Comparison of ENCODE assay signal across 8 mouse cellular contexts in the genomic region with DNA sequence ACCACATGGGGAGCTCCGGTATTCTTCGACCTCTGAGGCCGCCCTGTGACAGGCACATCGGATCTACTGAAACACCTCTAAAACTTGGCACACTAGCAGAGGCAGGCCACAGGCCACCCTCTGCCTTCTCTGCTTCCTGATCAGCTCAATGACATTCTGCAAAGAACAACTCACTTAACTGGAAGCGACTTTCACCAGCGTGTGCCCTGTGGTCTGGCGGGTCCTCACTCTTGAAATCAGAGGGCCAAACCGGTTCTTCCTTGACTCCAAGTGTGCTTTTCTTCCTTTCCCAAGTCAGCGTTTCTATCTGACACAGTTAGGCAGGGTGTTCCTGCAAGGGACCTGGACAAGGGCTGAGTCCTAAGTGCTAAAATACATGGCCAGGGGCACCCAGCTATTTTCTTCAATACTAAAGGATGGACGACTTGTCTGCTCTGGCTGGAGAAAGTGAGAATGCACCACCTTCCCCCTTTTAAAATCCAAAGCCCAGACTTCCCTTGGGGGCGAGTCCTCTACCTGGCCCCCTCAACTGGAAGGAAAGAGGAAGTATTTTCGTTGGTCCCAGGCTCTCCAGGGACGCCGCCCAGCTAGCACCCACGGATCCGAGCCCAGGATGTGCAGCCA. TPM values are rescaled to one million over a fixed set of nuclear protein-coding genes. Genes with fewer than 3 reads are reported as not detected.
DNase-seq lines count a peak whose midpoint lies in the region; ATAC-seq and TF ChIP-seq lines count a peak whose summit lies in the region.

No protein-coding gene starts in this region.

- TF ChIP-seq POLR2A in bone marrow, adult 2 months (IDR thresholded peaks at IDR 0.05; ENCODE audit: borderline replicate concordance, control insufficient read depth, low read depth, low read length) = no peak

- H3K9ac ChIP-seq in heart, embryonic 16.5 days (ENCODE audit: low read length) = peak overlapping the region; percentile 87
- H3K9ac ChIP-seq in liver, embryonic 12.5 days = 0 out of 2 replicates have a peak overlapping the region, but pooled peaks have one; percentile 39
- H3K9ac ChIP-seq in stomach, embryonic 16.5 days (ENCODE audit: low read length) = peak overlapping the region; percentile 83

- peak overlapping the region; percentile 90 for H3K4me2 ChIP-seq in heart, embryonic 16.5 days (ENCODE audit: low read depth, low read length)
- H3K4me2 ChIP-seq in liver, embryonic 12.5 days = peak overlapping the region; percentile 78
- H3K4me2 ChIP-seq in stomach, embryonic 16.5 days (ENCODE audit: low read depth, low read length) = peak overlapping the region; percentile 84

- intact Hi-C loops in heart, postnatal 25 days (cut with DNase I) = no loop called here

- H3K27me3 ChIP-seq in heart, embryonic 16.5 days (ENCODE audit: control insufficient read depth, insufficient read depth, low read length) = no peaks in the 10 kb centered on the region
- H3K27me3 ChIP-seq in liver, embryonic 12.5 days (replicated peaks) = peaks cover 45% of the 10 kb centered on the region
- peaks cover 15% of the 10 kb centered on the region; the same call in 1 of the 2 replicates for H3K27me3 ChIP-seq in stomach, embryonic 16.5 days (ENCODE audit: control insufficient read depth, insufficient read depth, low read length)

- 14% methylated on average over 16 of the region's 16 CpGs for WGBS in heart, embryonic 16.5 days
- 2% methylated on average over 16 of the region's 16 CpGs for WGBS in bone marrow, adult 2 months
- WGBS in liver, embryonic 12.5 days (ENCODE audit: insufficient replicate concordance) = 14% methylated on average over 16 of the region's 16 CpGs
- WGBS in stomach, embryonic 16.5 days = 14% methylated on average over 16 of the region's 16 CpGs

- TF ChIP-seq CTCF in bone marrow, adult 2 months (IDR thresholded peaks at IDR 0.05; ENCODE audit: control insufficient read depth, insufficient read depth, low read length) = no peak

- ATAC-seq in heart, embryonic 16.5 days (replicated peaks; ENCODE audit: extremely low read depth, insufficient read depth, low FRiP score) = peak; percentile 6; the same call in 1 of the 2 replicates
- peak; percentile 10 for ATAC-seq in granulocyte monocyte progenitor cell, adult 5-6 weeks (replicated peaks; ENCODE audit: poor library complexity, severe bottlenecking)
- no peak for ATAC-seq in liver, embryonic 12.5 days
- ATAC-seq in stomach, embryonic 16.5 days (ENCODE audit: insufficient read depth, low FRiP score) = no peak

- H3K36me3 ChIP-seq in heart, embryonic 16.5 days (ENCODE audit: control insufficient read depth, insufficient read depth) = no peaks in the 10 kb centered on the region
- H3K36me3 ChIP-seq in liver, embryonic 12.5 days = no peaks in the 10 kb centered on the region
- H3K36me3 ChIP-seq in stomach, embryonic 16.5 days (ENCODE audit: control insufficient read depth, insufficient read depth, low read length) = no peaks in the 10 kb centered on the region

- H3K4me3 ChIP-seq in heart, embryonic 16.5 days (ENCODE audit: low read length) = peak overlapping the region; percentile 89
- peak overlapping the region; percentile 46 for H3K4me3 ChIP-seq in bone marrow, adult 2 months (replicated peaks; ENCODE audit: control insufficient read depth, low read depth, low read length)
- H3K4me3 ChIP-seq in liver, embryonic 12.5 days = peak overlapping the region; percentile 60
- H3K4me3 ChIP-seq in stomach, embryonic 16.5 days (replicated peaks; ENCODE audit: low read length) = peak overlapping the region; percentile 78

- no peak for DNase-seq in heart, postnatal 25 days (ENCODE audit: low spot score)
- DNase-seq in frontal cortex, postnatal 14 days (ENCODE audit: low spot score in 2 of 2) = no peak
- no peak for DNase-seq in right cerebral cortex, adult 18-20 months

- H3K4me1 ChIP-seq in heart, embryonic 16.5 days (ENCODE audit: control insufficient read depth, insufficient read depth, low read length) = peaks cover 14% of the 10 kb centered on the region
- no peaks in the 10 kb centered on the region; the same call in 1 of the 2 replicates for H3K4me1 ChIP-seq in bone marrow, adult 2 months (ENCODE audit: control insufficient read depth, insufficient read depth, low read length)
- peaks cover 12% of the 10 kb centered on the region for H3K4me1 ChIP-seq in liver, embryonic 12.5 days
- peaks cover 9% of the 10 kb centered on the region; the same call in 1 of the 2 replicates for H3K4me1 ChIP-seq in stomach, embryonic 16.5 days (ENCODE audit: control insufficient read depth, insufficient read depth, low read length)

- no peak overlapping the region for H3K27ac ChIP-seq in heart, embryonic 16.5 days (ENCODE audit: low read length)
- peak overlapping the region; percentile 57 for H3K27ac ChIP-seq in bone marrow, adult 2 months (ENCODE audit: control insufficient read depth, insufficient read depth, low read depth, low read length, poor library complexity)
- H3K27ac ChIP-seq in liver, embryonic 12.5 days = no peak overlapping the region
- no peak overlapping the region for H3K27ac ChIP-seq in stomach, embryonic 16.5 days (ENCODE audit: low read length)

- H3K9me3 ChIP-seq in heart, embryonic 16.5 days (replicated peaks; ENCODE audit: control insufficient read depth, low read length) = no peaks in the 10 kb centered on the region
- no peaks in the 10 kb centered on the region for H3K9me3 ChIP-seq in liver, embryonic 12.5 days (replicated peaks)
- H3K9me3 ChIP-seq in stomach, embryonic 16.5 days (replicated peaks; ENCODE audit: control insufficient read depth, low read length) = no peaks in the 10 kb centered on the region

RNA-seq across cellular contexts. Expression of a gene that starts 0.4 kb away (rescaled TPM):
- polyA plus RNA-seq in heart, embryonic 16.5 days (2015; fragmentation: Nextera tagmentation; extraction: Ambion mirVana) = 91.0 and 97.5 TPM in 2 replicates
- 100 to 1,000 TPM; 206 to 227 TPM for total RNA-seq in heart, postnatal 25 days (2021)
- 4.6 and 7.7 TPM in 2 replicates for polyA plus RNA-seq in bone marrow, adult 2 months (2011; ENCODE audit: insufficient read depth, insufficient read length, low replicate concordance, missing spikeins)
- total RNA-seq in granulocyte monocyte progenitor cell, adult 5-6 weeks (2014; fragmentation: Nextera tagmentation) = 15.5 and 23.1 TPM in 2 replicates
- 30.4 and 37.6 TPM in 2 replicates for total RNA-seq in granulocyte monocyte progenitor cell, adult 5-6 weeks (2017)
- 1.0 and 1.1 TPM in 2 replicates for polyA plus RNA-seq in liver, embryonic 12.5 days (2016; fragmentation: Nextera tagmentation; extraction: Ambion mirVana)
- 19.5 and 19.7 TPM in 2 replicates for polyA plus RNA-seq in stomach, embryonic 16.5 days (2015; fragmentation: Nextera tagmentation; extraction: Ambion mirVana)

Comparison
In these comparisons a context has a peak if more than half of its experiments do, and no peak if none do; other contexts are left out.
1. ATAC-seq: peak in heart, embryonic 16.5 days (single experiment) and granulocyte monocyte progenitor cell, adult 5-6 weeks (single experiment); none in liver, embryonic 12.5 days (single experiment) and stomach, embryonic 16.5 days (single experiment).
2. Peak in every context shown above with its lines, with median percentiles within 50 percentile points of each other: H3K4me2 ChIP-seq, H3K4me3 ChIP-seq and H3K9ac ChIP-seq.